Mouse (Mus musculus) v-Abl transformed pro-B cells (cell line): Measurements from ENCODE around the gene Nrxn3.

Experiments used
- in situ Hi-C, 2 experiments: fragments of 400-800 bp; cut with MboI; formaldehyde crosslinking; loops; one replicate each; pipeline ENCODE4 v1.15.1; 2025; ENCODE audit not compliant: unreplicated experiment in 2 of 2

Nrxn3 gene

GRCm38 (mm10) chr12:90144247-90144646 lies 1421.6 kb downstream of the Nrxn3 start:
- in situ Hi-C loops, result no loop called here

GRCm38 (mm10) chr12:90158131-90158772 lies 1435.6 kb downstream of the Nrxn3 start:
- in situ Hi-C loops, result no loop called here

DNA sequence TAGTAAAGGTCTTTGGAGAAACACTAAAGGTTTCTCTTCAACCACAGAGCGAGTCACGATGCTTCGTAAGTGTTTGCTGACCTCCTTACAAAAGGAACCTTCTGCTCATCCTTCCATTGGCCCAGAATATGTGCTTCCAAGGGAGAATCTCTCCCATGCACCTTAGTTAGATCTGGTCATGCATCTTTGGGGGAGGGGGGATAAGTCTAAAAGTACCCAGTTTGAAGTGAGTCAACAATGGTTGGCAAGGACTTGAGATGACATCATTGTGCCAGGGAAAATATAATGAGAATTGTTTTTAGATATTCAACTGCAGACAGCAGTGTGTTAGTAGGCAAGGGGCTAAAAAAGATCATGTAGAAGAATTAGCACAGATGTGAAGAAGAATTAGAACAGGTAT lies 1437.2 kb downstream of the Nrxn3 start:
- in situ Hi-C loops, result no loop called here

- in situ Hi-C loops, result no loop called here
These were observed 1443.4 kb downstream of the Nrxn3 start for GRCm38 (mm10) chr12:90166118-90166517.

DNA sequence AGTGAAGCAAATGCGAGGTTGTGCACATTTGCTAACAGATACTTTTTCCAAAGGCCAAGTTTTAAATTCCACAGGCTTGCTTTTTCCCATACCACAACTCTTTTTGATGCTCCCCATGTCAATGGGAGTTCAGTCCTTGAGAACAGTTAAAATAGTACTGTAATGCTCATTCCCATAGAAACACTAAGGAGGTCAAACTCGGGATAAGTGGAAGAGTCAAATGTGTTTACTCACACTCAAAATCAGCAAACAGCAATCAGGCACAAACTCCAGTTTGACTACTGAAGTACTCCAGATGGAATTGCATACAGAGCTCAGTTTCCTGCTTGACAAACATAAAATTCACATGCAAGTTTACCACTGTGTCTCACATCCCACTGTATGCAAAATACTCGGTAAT lies 1458.9 kb downstream of the Nrxn3 start:
- in situ Hi-C loops, result no loop called here

GRCm38 (mm10) chr12:90183021-90183420 lies 1460.3 kb downstream of the Nrxn3 start:
- in situ Hi-C loops, result no loop called here

DNA sequence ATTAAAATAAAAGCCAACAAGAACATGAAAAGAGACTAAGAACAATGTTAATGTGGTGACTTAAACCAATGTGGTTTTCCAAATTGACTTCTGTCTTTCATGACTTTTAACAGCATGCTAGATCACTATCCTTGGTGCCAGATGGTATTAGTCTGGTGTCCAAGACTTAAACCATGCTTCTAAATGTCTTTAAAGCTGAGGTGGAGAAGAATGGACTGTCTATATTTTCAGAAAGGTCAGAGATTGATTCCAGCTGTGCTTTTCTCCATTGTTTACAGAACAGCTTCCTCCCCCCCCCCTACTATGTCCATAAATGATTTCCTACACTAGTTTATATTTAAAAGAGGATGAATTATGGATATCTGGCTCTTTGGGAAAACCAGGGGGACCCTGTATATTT lies 1473.5 kb downstream of the Nrxn3 start:
- in situ Hi-C loops, result no loop called here

DNA sequence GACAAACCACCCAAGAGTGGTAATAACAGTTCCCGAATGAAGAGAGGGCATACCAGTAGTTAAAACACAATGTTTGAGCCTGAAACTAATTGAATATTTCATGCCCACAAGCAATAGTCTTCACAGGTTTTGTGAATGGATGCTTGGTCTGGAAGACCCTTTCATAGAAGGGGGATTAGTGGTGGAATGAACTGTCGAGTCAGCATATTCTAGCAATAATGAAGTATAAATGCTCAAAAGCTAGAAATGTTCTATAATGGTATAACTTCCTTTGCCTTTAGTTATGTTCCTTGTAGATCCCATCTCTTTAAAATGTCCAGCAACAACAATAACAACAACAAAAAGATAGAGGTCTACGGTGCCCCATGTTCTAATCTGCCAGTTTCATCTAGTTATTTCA lies 1475.3 kb downstream of the Nrxn3 start:
- in situ Hi-C loops, result no loop called here

GRCm38 (mm10) chr12:90202501-90202900 lies 1479.8 kb downstream of the Nrxn3 start:
- in situ Hi-C loops, result no loop called here

DNA sequence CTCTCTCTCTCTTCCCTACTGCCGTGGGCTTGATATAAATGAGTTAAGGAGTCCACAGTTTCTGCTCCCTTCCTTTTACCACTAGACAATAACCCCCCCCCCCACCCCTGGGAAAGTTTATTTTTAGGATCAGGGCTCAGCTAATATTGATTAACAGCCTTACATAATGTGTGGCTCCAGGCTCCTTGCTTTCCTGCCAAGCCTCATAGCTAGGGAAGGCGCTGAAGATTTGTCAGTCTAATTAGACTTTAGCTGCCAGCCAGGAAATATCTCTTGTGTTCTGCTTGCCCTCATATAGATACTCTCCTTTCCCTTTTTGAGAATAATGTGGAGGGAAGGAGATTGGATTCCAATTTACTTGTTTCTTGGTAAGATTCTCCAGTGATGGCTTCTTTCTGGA lies 1488.7 kb downstream of the Nrxn3 start:
- in situ Hi-C loops, result no loop called here

GRCm38 (mm10) chr12:90217060-90217459 lies 1494.4 kb downstream of the Nrxn3 start:
- in situ Hi-C loops, result no loop called here

- in situ Hi-C loops, result no loop called here
These were observed 1506.4 kb downstream of the Nrxn3 start for GRCm38 (mm10) chr12:90229062-90229461.

GRCm38 (mm10) chr12:90236093-90236492 lies 1513.4 kb downstream of the Nrxn3 start:
- in situ Hi-C loops, result no loop called here

DNA sequence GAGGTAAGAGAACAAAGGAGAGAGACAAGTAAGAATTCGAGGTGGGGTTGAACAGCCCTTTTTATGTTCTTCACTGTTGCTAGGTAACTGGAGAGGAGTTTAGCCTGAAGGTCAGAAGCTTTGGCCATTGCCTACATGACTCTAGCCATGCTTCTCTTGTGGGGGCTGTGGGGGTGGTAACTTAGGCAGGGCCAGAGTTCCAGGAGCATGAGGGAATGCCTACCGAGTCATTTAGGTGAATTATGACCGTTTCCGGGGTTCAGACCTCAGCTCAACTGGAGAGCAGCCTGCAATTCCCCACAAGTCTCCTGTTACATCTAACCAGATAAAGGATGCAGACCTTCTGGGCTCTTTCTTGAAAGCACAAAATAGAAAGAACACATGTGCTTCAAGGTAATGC lies 1537.6 kb downstream of the Nrxn3 start:
- in situ Hi-C loops, result no loop called here

GRCm38 (mm10) chr12:90268111-90268510 lies 1545.4 kb downstream of the Nrxn3 start:
- in situ Hi-C loops, result no loop called here

GRCm38 (mm10) chr12:90270763-90271379 lies 1548.2 kb downstream of the Nrxn3 start:
- in situ Hi-C loops, result no loop called here

DNA sequence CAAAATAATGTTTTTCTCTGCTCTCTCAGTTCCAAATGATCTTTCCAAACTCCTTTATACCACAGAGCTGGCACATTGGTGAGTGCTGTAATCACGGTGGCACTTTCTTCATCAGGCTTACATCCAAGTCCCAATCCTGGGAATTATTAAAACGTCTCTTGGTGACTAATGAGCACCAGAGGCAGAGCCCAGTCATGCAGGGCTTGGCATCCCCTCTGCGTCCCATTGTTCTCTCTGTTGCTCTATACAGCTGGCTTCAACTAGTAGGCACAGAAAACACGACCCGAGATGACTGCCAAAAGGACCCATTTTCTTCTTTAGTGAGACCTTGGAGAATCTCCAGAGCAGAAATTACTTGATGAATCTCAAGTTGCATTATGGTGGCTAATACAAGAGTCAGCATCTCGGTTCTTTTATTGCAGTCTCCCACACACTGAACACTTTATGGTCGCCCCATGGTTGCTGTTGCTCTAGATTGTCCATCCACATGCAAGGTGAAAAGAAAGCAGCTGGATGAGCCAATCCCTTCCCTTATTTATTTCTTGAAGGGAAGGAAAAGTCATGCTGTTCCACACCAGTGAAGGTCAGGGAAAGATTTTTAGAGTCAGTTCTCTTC lies 1552.1 kb downstream of the Nrxn3 start:
- in situ Hi-C loops, result no loop called here

GRCm38 (mm10) chr12:90281236-90281635 lies 1558.6 kb downstream of the Nrxn3 start:
- in situ Hi-C loops, result no loop called here

GRCm38 (mm10) chr12:90283022-90283421 lies 1560.3 kb downstream of the Nrxn3 start:
- in situ Hi-C loops, result no loop called here

- in situ Hi-C loops, result no loop called here
These were observed 1580.0 kb downstream of the Nrxn3 start for GRCm38 (mm10) chr12:90302671-90303070.

DNA sequence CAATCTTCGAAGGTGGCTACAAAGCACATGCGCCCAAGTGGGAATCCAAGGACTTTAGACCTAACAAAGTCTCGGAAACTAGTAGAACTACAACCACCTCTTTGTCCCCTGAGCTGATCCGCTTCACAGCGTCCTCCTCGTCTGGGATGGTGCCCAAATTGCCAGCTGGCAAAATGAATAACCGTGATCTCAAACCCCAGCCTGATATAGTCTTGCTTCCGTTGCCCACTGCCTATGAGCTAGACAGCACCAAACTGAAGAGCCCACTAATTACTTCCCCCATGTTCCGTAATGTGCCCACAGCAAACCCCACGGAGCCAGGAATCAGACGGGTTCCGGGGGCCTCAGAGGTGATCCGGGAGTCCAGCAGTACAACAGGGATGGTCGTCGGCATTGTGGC lies 1609.1 kb downstream of the Nrxn3 start:
- in situ Hi-C loops, result no loop called here

DNA sequence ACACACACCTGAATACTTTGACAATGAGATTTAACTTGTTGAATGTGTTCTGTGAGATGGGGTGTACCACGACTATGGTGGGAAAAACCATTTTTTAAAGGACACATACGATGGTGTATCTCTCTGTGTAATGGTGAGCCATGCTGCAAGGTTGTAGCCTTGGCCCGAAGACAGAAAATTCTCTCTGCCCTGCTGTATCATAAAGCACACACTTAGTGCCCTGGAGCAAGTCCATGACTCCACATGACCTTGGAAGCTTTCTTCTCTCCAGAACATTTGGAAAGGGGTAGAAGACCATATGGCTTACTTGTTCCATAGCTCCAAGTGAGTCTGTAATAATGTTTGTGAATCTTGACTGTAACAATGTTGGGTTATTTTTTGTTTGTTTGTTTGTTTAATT lies 1609.8 kb downstream of the Nrxn3 start:
- in situ Hi-C loops, result no loop called here
